Mouse (Mus musculus): ENCODE results near the gene Mastl. TPM values are rescaled to one million over a fixed set of nuclear protein-coding genes. Genes with fewer than 3 reads are reported as not detected.

Gene Mastl
- 0.70 and 0.78 TPM in 2 replicates for polyA plus RNA-seq (2012; rRNA removed)

- DNase-seq (ENCODE audit: low spot score): peak; percentile 87
Observed at GRCm38 (mm10) chr2:23155777-23156607, at the start of gene Mastl, which contains the start of gene Yme1l1. Mastl (minus strand) TSS chr2:23156024. Yme1l1 (plus strand) TSS chr2:23156369.

- DNase-seq (ENCODE audit: low spot score): no peak
Observed at GRCm38 (mm10) chr2:23202900-23203670, 47.3 kb upstream of the Mastl start.

GRCm38 (mm10) chr2:23201034-23201433, 45.2 kb upstream of the Mastl start:
- no peak for DNase-seq (ENCODE audit: low spot score)

- DNase-seq (ENCODE audit: low spot score): no peak
Observed at GRCm38 (mm10) chr2:23194366-23194765, 38.5 kb upstream of the Mastl start.

- DNase-seq (ENCODE audit: low spot score): no peak
Observed at GRCm38 (mm10) chr2:23172305-23172704, 16.5 kb upstream of the Mastl start.

GRCm38 (mm10) chr2:23156608-23157081, 821 bp upstream of the Mastl start:
- DNase-seq (ENCODE audit: low spot score): no peak

GRCm38 (mm10) chr2:23155199-23155621, 614 bp downstream of the Mastl start:
- no peak for DNase-seq (ENCODE audit: low spot score)

- no peak for DNase-seq (ENCODE audit: low spot score)
Observed at GRCm38 (mm10) chr2:23119573-23119972, 36.3 kb downstream of the Mastl start.

GRCm38 (mm10) chr2:23102266-23102665, 53.6 kb downstream of the Mastl start:
- DNase-seq (ENCODE audit: low spot score): no peak

GRCm38 (mm10) chr2:23097028-23097427, 58.8 kb downstream of the Mastl start:
- DNase-seq (ENCODE audit: low spot score): no peak

GRCm38 (mm10) chr2:23092216-23092615, 63.6 kb downstream of the Mastl start:
- DNase-seq (ENCODE audit: low spot score): no peak

- no peak for DNase-seq (ENCODE audit: low spot score)
Observed at GRCm38 (mm10) chr2:23084540-23084939, 71.3 kb downstream of the Mastl start.

GRCm38 (mm10) chr2:23078588-23078987, 77.2 kb downstream of the Mastl start:
- no peak for DNase-seq (ENCODE audit: low spot score)

GRCm38 (mm10) chr2:23077693-23078092, 78.1 kb downstream of the Mastl start:
- DNase-seq (ENCODE audit: low spot score): no peak

- DNase-seq (ENCODE audit: low spot score): no peak
Observed at GRCm38 (mm10) chr2:23076783-23077182, 79.0 kb downstream of the Mastl start.

GRCm38 (mm10) chr2:23075846-23076245, 80.0 kb downstream of the Mastl start:
- DNase-seq (ENCODE audit: low spot score): no peak

- DNase-seq (ENCODE audit: low spot score): no peak
Observed at GRCm38 (mm10) chr2:23071406-23071805, 84.4 kb downstream of the Mastl start.

- no peak for DNase-seq (ENCODE audit: low spot score)
Observed at GRCm38 (mm10) chr2:23070491-23070890, 85.3 kb downstream of the Mastl start.

GRCm38 (mm10) chr2:23068894-23069744, 86.7 kb downstream of the Mastl start:
- peak; percentile 96 for DNase-seq (ENCODE audit: low spot score)

GRCm38 (mm10) chr2:23068370-23068737, 87.5 kb downstream of the Mastl start:
- DNase-seq (ENCODE audit: low spot score): no peak

- peak; percentile 85 for DNase-seq (ENCODE audit: low spot score)
Observed at GRCm38 (mm10) chr2:23067552-23068369, 88.1 kb downstream of the Mastl start, which contains the start of gene Acbd5. Acbd5 (plus strand) TSS chr2:23068167.
